Mouse (Mus musculus) thymus, adult 2 months (tissue): ENCODE measurements around the gene Cdon.

ENCODE experiments used
- CTCF ChIP-seq: fragments of 200-500 bp; IDR thresholded peaks from 2 replicates; pipeline ENCODE4 v1.5.1; 2012; ENCODE audit warnings: mild to moderate bottlenecking, control low read depth, low read length, moderate library complexity, borderline replicate concordance; ENCODE audit not compliant: control insufficient read depth, poor library complexity, insufficient read depth; ENCODE audit errors: extremely low read depth
- POLR2A ChIP-seq: fragments of 200-500 bp; IDR thresholded peaks from 2 replicates; pipeline ENCODE4 v1.6.1; 2012; ENCODE audit warnings: mild to moderate bottlenecking, low read length, control low read depth, moderate library complexity; ENCODE audit not compliant: control insufficient read depth, poor library complexity, insufficient read depth; ENCODE audit errors: extremely low read depth

GRCm38 (mm10) chr9:35516711-35517110 lies 95.8 kb downstream of the Cdon start:
- no peak for TF ChIP-seq CTCF
- TF ChIP-seq POLR2A = no peak
